Mouse (Mus musculus): ENCODE results near the gene Rep15.
A peak's percentile ranks its signal among the peaks of the same experiment; 100 is the strongest.

Rep15 gene

GRCm38 (mm10) chr6:147032303-147032925 is at the start of gene Rep15:
Rep15 (plus strand) TSS chr6:147032584.
- no peak for DNase-seq

GRCm38 (mm10) chr6:146984569-146984968 is 47.8 kb upstream of the Rep15 start:
- no peak for DNase-seq

- peak in 1 of 2 experiments; percentile 38 for DNase-seq
These were observed 38.1 kb upstream of the Rep15 start for GRCm38 (mm10) chr6:146994236-146994635.

GRCm38 (mm10) chr6:146995391-146995790 is 37.0 kb upstream of the Rep15 start:
- no peak for DNase-seq

GRCm38 (mm10) chr6:146995878-146996277 is 36.5 kb upstream of the Rep15 start:
- DNase-seq = no peak

- DNase-seq = no peak
These were observed 35.4 kb upstream of the Rep15 start for GRCm38 (mm10) chr6:146997006-146997405.

GRCm38 (mm10) chr6:146998710-146999109 is 33.7 kb upstream of the Rep15 start:
- DNase-seq = no peak

- no peak for DNase-seq
These were observed 33.1 kb upstream of the Rep15 start for GRCm38 (mm10) chr6:146999302-146999701.

GRCm38 (mm10) chr6:146999755-147000154 is 32.6 kb upstream of the Rep15 start:
- no peak for DNase-seq

GRCm38 (mm10) chr6:147008148-147008547 is 24.2 kb upstream of the Rep15 start:
- DNase-seq = peak; percentile 10 to 65

GRCm38 (mm10) chr6:147010358-147010757 is 22.0 kb upstream of the Rep15 start:
- DNase-seq = no peak

GRCm38 (mm10) chr6:147010811-147011520 is 21.4 kb upstream of the Rep15 start:
- no peak for DNase-seq

- DNase-seq = no peak
These were observed 20.8 kb upstream of the Rep15 start for GRCm38 (mm10) chr6:147011555-147011954.

GRCm38 (mm10) chr6:147011977-147012376 is 20.4 kb upstream of the Rep15 start:
- no peak for DNase-seq

GRCm38 (mm10) chr6:147013546-147013945 is 18.8 kb upstream of the Rep15 start:
- no peak for DNase-seq

GRCm38 (mm10) chr6:147017906-147018305 is 14.5 kb upstream of the Rep15 start:
- no peak for DNase-seq

GRCm38 (mm10) chr6:147018364-147018763 is 14.0 kb upstream of the Rep15 start:
- DNase-seq = no peak

GRCm38 (mm10) chr6:147021181-147021580 is 11.2 kb upstream of the Rep15 start:
- DNase-seq = no peak

- DNase-seq = no peak
These were observed 9.8 kb upstream of the Rep15 start for GRCm38 (mm10) chr6:147022375-147023132.

- no peak for DNase-seq
These were observed 9.3 kb upstream of the Rep15 start for GRCm38 (mm10) chr6:147023133-147023395.

- DNase-seq = no peak
These were observed 8.8 kb upstream of the Rep15 start for GRCm38 (mm10) chr6:147023568-147023967.

- DNase-seq = no peak
These were observed 7.6 kb upstream of the Rep15 start for GRCm38 (mm10) chr6:147024761-147025160.

GRCm38 (mm10) chr6:147028396-147028795 is 4.0 kb upstream of the Rep15 start:
- no peak for DNase-seq

- no peak for DNase-seq
These were observed 2.8 kb upstream of the Rep15 start for GRCm38 (mm10) chr6:147029591-147029990.

Measured in spleen, adult 18-20 months (tissue).